16 mouse cellular contexts compared by ENCODE assay signal in genomic region chr3:64964667-64965415, GRCm38 (mm10).
DNase-seq lines count a peak whose midpoint lies in the region; ATAC-seq lines count a peak whose summit lies in the region.
"Had no signal": no experiment of that assay in that cellular context is flagged by ENCODE, and none has a peak within 500 bp of the region (broad histone marks: within the 10 kb centered on the region; RNA-seq: fewer than 3 reads in every experiment).

No protein-coding gene starts in this region.

- no peak overlapping the region for H3K4me2 ChIP-seq in embryonic facial prominence, embryonic 11.5 days (ENCODE audit: low read depth, low read length)
- H3K4me2 ChIP-seq in hindbrain, embryonic 14.5 days (replicated peaks), result no peak overlapping the region
- H3K4me2 ChIP-seq in hindbrain, embryonic 12.5 days (replicated peaks), result no peak overlapping the region
- 0 out of 2 replicates have a peak overlapping the region, but pooled peaks have one; percentile 1 for H3K4me2 ChIP-seq in embryonic facial prominence, embryonic 15.5 days (replicated peaks)
- H3K4me2 ChIP-seq: heart, embryonic 13.5 days; neural tube, embryonic 13.5 days had no signal

- H3K9me3 ChIP-seq in embryonic facial prominence, embryonic 11.5 days (replicated peaks; ENCODE audit: control insufficient read depth, low read length), result no peaks in the 10 kb centered on the region
- no peaks in the 10 kb centered on the region for H3K9me3 ChIP-seq in embryonic facial prominence, embryonic 10.5 days
- H3K9me3 ChIP-seq in hindbrain, embryonic 14.5 days (ENCODE audit: control insufficient read depth, low read length), result no peaks in the 10 kb centered on the region
- H3K9me3 ChIP-seq in hindbrain, embryonic 12.5 days (replicated peaks), result no peaks in the 10 kb centered on the region
- no peaks in the 10 kb centered on the region for H3K9me3 ChIP-seq in embryonic facial prominence, embryonic 15.5 days (replicated peaks)
- H3K9me3 ChIP-seq: heart, embryonic 13.5 days; neural tube, embryonic 13.5 days had no signal

- no peak overlapping the region for H3K4me3 ChIP-seq in embryonic facial prominence, embryonic 11.5 days (ENCODE audit: low read depth, low read length)
- H3K4me3 ChIP-seq in embryonic facial prominence, embryonic 10.5 days, result no peak overlapping the region
- H3K4me3 ChIP-seq in hindbrain, embryonic 14.5 days (replicated peaks; ENCODE audit: low read length), result no peak overlapping the region
- H3K4me3 ChIP-seq in hindbrain, embryonic 12.5 days, result no peak overlapping the region
- no peak overlapping the region; the same call in 1 of the 2 replicates for H3K4me3 ChIP-seq in embryonic facial prominence, embryonic 15.5 days (replicated peaks)
- H3K4me3 ChIP-seq: heart, embryonic 13.5 days; neural tube, embryonic 13.5 days had no signal

- no peaks in the 10 kb centered on the region for H3K27me3 ChIP-seq in embryonic facial prominence, embryonic 11.5 days (ENCODE audit: control insufficient read depth, insufficient read depth, low read length)
- no peaks in the 10 kb centered on the region for H3K27me3 ChIP-seq in embryonic facial prominence, embryonic 10.5 days (replicated peaks; ENCODE audit: low read depth, poor library complexity, severe bottlenecking)
- no peaks in the 10 kb centered on the region for H3K27me3 ChIP-seq in hindbrain, embryonic 14.5 days (ENCODE audit: control insufficient read depth, insufficient read depth, low read length)
- H3K27me3 ChIP-seq in hindbrain, embryonic 12.5 days, result no peaks in the 10 kb centered on the region
- no peaks in the 10 kb centered on the region for H3K27me3 ChIP-seq in embryonic facial prominence, embryonic 15.5 days
- H3K27me3 ChIP-seq: heart, embryonic 13.5 days; neural tube, embryonic 13.5 days had no signal

- ATAC-seq in embryonic facial prominence, embryonic 11.5 days (replicated peaks; ENCODE audit: insufficient number of reproducible peaks, low FRiP score, low TSS enrichment, low read depth), result no peak
- ATAC-seq in hindbrain, embryonic 14.5 days (ENCODE audit: low FRiP score), result peak; percentile 31; the same call in 1 of the 2 replicates
- no peak for ATAC-seq in hindbrain, embryonic 12.5 days (ENCODE audit: low FRiP score)
- no peak for ATAC-seq in embryonic facial prominence, embryonic 15.5 days (ENCODE audit: insufficient number of reproducible peaks, low FRiP score, low TSS enrichment, low read depth)
- ATAC-seq: midbrain, embryonic 16.5 days had no signal

- H3K4me1 ChIP-seq in embryonic facial prominence, embryonic 11.5 days (ENCODE audit: control insufficient read depth, insufficient read depth, low read length), result no peaks in the 10 kb centered on the region
- no peaks in the 10 kb centered on the region; the same call in 1 of the 2 replicates for H3K4me1 ChIP-seq in embryonic facial prominence, embryonic 10.5 days
- H3K4me1 ChIP-seq in hindbrain, embryonic 14.5 days (replicated peaks; ENCODE audit: control insufficient read depth, insufficient read depth, low read length), result no peaks in the 10 kb centered on the region
- H3K4me1 ChIP-seq in hindbrain, embryonic 12.5 days, result no peaks in the 10 kb centered on the region
- no peaks in the 10 kb centered on the region for H3K4me1 ChIP-seq in embryonic facial prominence, embryonic 15.5 days
- H3K4me1 ChIP-seq: neural tube, embryonic 13.5 days had no signal

- H3K36me3 ChIP-seq in embryonic facial prominence, embryonic 11.5 days (replicated peaks; ENCODE audit: control insufficient read depth, insufficient read depth, low read depth, low read length), result no peaks in the 10 kb centered on the region
- no peaks in the 10 kb centered on the region for H3K36me3 ChIP-seq in embryonic facial prominence, embryonic 10.5 days (replicated peaks)
- H3K36me3 ChIP-seq in hindbrain, embryonic 14.5 days (replicated peaks; ENCODE audit: control insufficient read depth, insufficient read depth), result no peaks in the 10 kb centered on the region
- no peaks in the 10 kb centered on the region for H3K36me3 ChIP-seq in hindbrain, embryonic 12.5 days
- H3K36me3 ChIP-seq in embryonic facial prominence, embryonic 15.5 days, result no peaks in the 10 kb centered on the region
- H3K36me3 ChIP-seq: heart, embryonic 13.5 days; neural tube, embryonic 13.5 days had no signal

- H3K27ac ChIP-seq in embryonic facial prominence, embryonic 11.5 days (replicated peaks; ENCODE audit: low read depth, low read length), result no peak overlapping the region
- no peak overlapping the region for H3K27ac ChIP-seq in embryonic facial prominence, embryonic 10.5 days (replicated peaks)
- H3K27ac ChIP-seq in hindbrain, embryonic 14.5 days, result no peak overlapping the region
- H3K27ac ChIP-seq in hindbrain, embryonic 12.5 days, result no peak overlapping the region
- no peak overlapping the region for H3K27ac ChIP-seq in embryonic facial prominence, embryonic 15.5 days (replicated peaks)
- H3K27ac ChIP-seq: heart, embryonic 13.5 days; neural tube, embryonic 13.5 days had no signal

- H3K9ac ChIP-seq in embryonic facial prominence, embryonic 11.5 days (replicated peaks; ENCODE audit: low read length), result no peak overlapping the region
- H3K9ac ChIP-seq in hindbrain, embryonic 14.5 days, result no peak overlapping the region
- no peak overlapping the region for H3K9ac ChIP-seq in hindbrain, embryonic 12.5 days
- H3K9ac ChIP-seq in embryonic facial prominence, embryonic 15.5 days, result no peak overlapping the region
- H3K9ac ChIP-seq: heart, embryonic 13.5 days; neural tube, embryonic 13.5 days had no signal

- WGBS in embryonic facial prominence, embryonic 11.5 days, result 71% methylated on average over 5 of the region's 5 CpGs
- 69% methylated on average over 5 of the region's 5 CpGs for WGBS in embryonic facial prominence, embryonic 10.5 days
- 81% methylated on average over 5 of the region's 5 CpGs for WGBS in hindbrain, embryonic 14.5 days
- 83% methylated on average over 5 of the region's 5 CpGs for WGBS in hindbrain, embryonic 12.5 days
- 54% methylated on average over 5 of the region's 5 CpGs for WGBS in embryonic facial prominence, embryonic 15.5 days

- DNase-seq in embryonic facial prominence, embryonic 11.5 days (ENCODE audit: low spot score), result peak; percentile 23
- DNase-seq in embryonic facial prominence, embryonic 10.5 days (ENCODE audit: low spot score), result no peak
- DNase-seq in hindbrain, embryonic 14.5 days (ENCODE audit: low spot score), result peak; percentile 26
- peak; percentile 18 for DNase-seq in 3T3-L1 (ENCODE audit: low read depth, low spot score)
- DNase-seq in thymus, adult 18-20 months, result no peak
- no peak for DNase-seq in cerebellum, adult 9-10 months
- DNase-seq: adrenal gland, postnatal 14 days; gastrocnemius, postnatal 36 days; kidney, postnatal 25 days; lung, postnatal 4 days; thymus, postnatal 36 days had no signal

Comparison
In these comparisons a context has a peak if more than half of its experiments do, and no peak if none do; other contexts are left out.
1. DNase-seq: peak in embryonic facial prominence, embryonic 11.5 days (single experiment), hindbrain, embryonic 14.5 days (single experiment) and 3T3-L1 (single experiment); none in embryonic facial prominence, embryonic 10.5 days (single experiment), thymus, adult 18-20 months (0 of 2) and cerebellum, adult 9-10 months (single experiment).